Mouse (Mus musculus) spleen, adult 12 weeks (tissue): ENCODE data around the gene Tarbp1.

Experiments used
- DNase-seq: peaks from one replicate; pipeline ENCODE4 v3.0.0; 2022; ENCODE audit warnings: low spot score

Tarbp1 gene

GRCm38 (mm10) chr8:126474299-126475187, at the start of gene Tarbp1:
TSS of gene Tarbp1 (minus strand) at chr8:126475065.
- peak; percentile 77 for DNase-seq

GRCm38 (mm10) chr8:126524233-126524985, 49.5 kb upstream of the Tarbp1 start:
- DNase-seq = no peak

GRCm38 (mm10) chr8:126523060-126523574, 48.3 kb upstream of the Tarbp1 start:
- DNase-seq = no peak

- no peak for DNase-seq
Measured at GRCm38 (mm10) chr8:126519447-126519975, 44.6 kb upstream of the Tarbp1 start.

GRCm38 (mm10) chr8:126516620-126517577, 42.0 kb upstream of the Tarbp1 start:
- DNase-seq = peak; percentile 14

- DNase-seq = no peak
Measured at GRCm38 (mm10) chr8:126514011-126514964, 39.4 kb upstream of the Tarbp1 start.

- no peak for DNase-seq
Measured at GRCm38 (mm10) chr8:126510866-126511265, 36.0 kb upstream of the Tarbp1 start.

- no peak for DNase-seq
Measured at GRCm38 (mm10) chr8:126509635-126510034, 34.8 kb upstream of the Tarbp1 start.

GRCm38 (mm10) chr8:126508871-126509586, 34.2 kb upstream of the Tarbp1 start:
- DNase-seq = no peak

- no peak for DNase-seq
Measured at GRCm38 (mm10) chr8:126508221-126508620, 33.4 kb upstream of the Tarbp1 start.

GRCm38 (mm10) chr8:126504492-126505182, 29.8 kb upstream of the Tarbp1 start:
- DNase-seq = no peak

GRCm38 (mm10) chr8:126502722-126503121, 27.9 kb upstream of the Tarbp1 start:
- no peak for DNase-seq

GRCm38 (mm10) chr8:126499371-126499770, 24.5 kb upstream of the Tarbp1 start:
- no peak for DNase-seq

- DNase-seq = no peak
Measured at GRCm38 (mm10) chr8:126498465-126498864, 23.6 kb upstream of the Tarbp1 start.

- peak; percentile 69 for DNase-seq
Measured at GRCm38 (mm10) chr8:126497541-126498428, 22.9 kb upstream of the Tarbp1 start.

GRCm38 (mm10) chr8:126496915-126497314, 22.1 kb upstream of the Tarbp1 start:
- DNase-seq = no peak

- DNase-seq = no peak
Measured at GRCm38 (mm10) chr8:126495461-126495860, 20.6 kb upstream of the Tarbp1 start.
